Mouse (Mus musculus): ENCODE data around the gene Ilkap.

GRCm38 (mm10) chr1:91413536-91413897 is 14.9 kb upstream of the Ilkap start:
- no peak for TF ChIP-seq CTCF (IDR thresholded peaks at IDR 0.05; ENCODE audit: low read depth)
- TF ChIP-seq EP300 (optimal IDR thresholded peaks at IDR 0.05) = no peak

Measured in stomach, postnatal 0 days (tissue).